ENCODE assay signal across 8 mouse cellular contexts in the genomic region with DNA sequence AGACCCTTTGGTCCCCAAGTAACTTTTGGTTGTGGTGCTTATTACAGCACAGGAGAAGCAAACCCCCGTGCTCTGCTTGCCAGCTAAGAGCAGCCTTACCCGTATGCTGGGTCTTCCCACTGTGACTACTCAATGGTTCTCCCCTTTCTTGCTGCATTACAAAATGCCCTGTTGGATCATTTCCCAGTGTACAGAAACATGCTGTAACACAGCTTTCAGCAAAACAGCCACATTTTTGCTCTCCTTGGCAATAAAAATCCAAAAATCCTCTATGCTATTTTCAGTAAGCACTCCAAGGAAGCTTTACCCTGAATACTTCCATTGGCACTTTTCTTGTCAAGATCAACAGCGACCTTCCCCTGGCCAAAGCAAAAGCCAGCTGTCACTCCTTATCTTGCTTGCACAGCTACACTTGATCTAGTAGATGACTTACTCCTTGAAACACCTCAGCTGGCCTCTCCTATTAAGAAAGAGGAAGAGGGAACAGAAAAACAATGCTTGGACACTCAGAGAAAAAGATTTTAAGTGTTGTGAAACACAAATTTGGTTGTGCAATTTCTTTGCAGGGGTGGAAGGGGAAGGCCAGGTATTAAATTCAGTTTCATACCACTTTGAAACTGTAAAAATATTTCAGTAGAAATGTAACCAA. TPM values are rescaled to one million over a fixed set of nuclear protein-coding genes. Genes with fewer than 3 reads are reported as not detected.
DNase-seq lines count a peak whose midpoint lies in the region; ATAC-seq and TF ChIP-seq lines count a peak whose summit lies in the region.

No protein-coding gene starts in this region.

- H3K27me3 ChIP-seq in midbrain, embryonic 10.5 days (ENCODE audit: low read depth, poor library complexity, severe bottlenecking): no peaks in the 10 kb centered on the region
- H3K27me3 ChIP-seq in midbrain, embryonic 11.5 days (ENCODE audit: control insufficient read depth, insufficient read depth, low read length): no peaks in the 10 kb centered on the region
- no peaks in the 10 kb centered on the region for H3K27me3 ChIP-seq in hindbrain, embryonic 12.5 days
- H3K27me3 ChIP-seq in liver, embryonic 15.5 days: no peaks in the 10 kb centered on the region
- H3K27me3 ChIP-seq in neural tube, embryonic 15.5 days (replicated peaks): no peaks in the 10 kb centered on the region

- TF ChIP-seq POLR2A in cortical plate, adult 2 months (IDR thresholded peaks at IDR 0.05; ENCODE audit: extremely low read depth, insufficient read depth, low read length): no peak

- no peak overlapping the region for H3K9ac ChIP-seq in midbrain, embryonic 11.5 days (ENCODE audit: low read length)
- H3K9ac ChIP-seq in hindbrain, embryonic 12.5 days: peak overlapping the region; percentile 49
- peak overlapping the region; percentile 81 for H3K9ac ChIP-seq in liver, embryonic 15.5 days
- H3K9ac ChIP-seq in neural tube, embryonic 15.5 days (replicated peaks): no peak overlapping the region

- H3K36me3 ChIP-seq in midbrain, embryonic 10.5 days: peaks cover 21% of the 10 kb centered on the region
- peaks cover 2% of the 10 kb centered on the region; the same call in 1 of the 2 replicates for H3K36me3 ChIP-seq in midbrain, embryonic 11.5 days (ENCODE audit: control insufficient read depth, insufficient read depth, low read length)
- peaks cover 11% of the 10 kb centered on the region for H3K36me3 ChIP-seq in hindbrain, embryonic 12.5 days
- H3K36me3 ChIP-seq in liver, embryonic 15.5 days (replicated peaks): peaks cover 20% of the 10 kb centered on the region
- H3K36me3 ChIP-seq in neural tube, embryonic 15.5 days: peaks cover 14% of the 10 kb centered on the region

- H3K4me3 ChIP-seq in midbrain, embryonic 10.5 days: peak overlapping the region; percentile 16; the same call in 1 of the 2 replicates
- no peak overlapping the region; the same call in 1 of the 2 replicates for H3K4me3 ChIP-seq in midbrain, embryonic 11.5 days (ENCODE audit: low read depth, low read length)
- peak overlapping the region; percentile 28 for H3K4me3 ChIP-seq in cortical plate, adult 2 months (ENCODE audit: insufficient read depth, low read length)
- no peak overlapping the region for H3K4me3 ChIP-seq in hindbrain, embryonic 12.5 days
- H3K4me3 ChIP-seq in liver, embryonic 15.5 days (replicated peaks): peak overlapping the region; percentile 75
- peak overlapping the region; percentile 8 for H3K4me3 ChIP-seq in neural tube, embryonic 15.5 days (replicated peaks)

- TF ChIP-seq CTCF in cortical plate, adult 2 months (IDR thresholded peaks at IDR 0.05; ENCODE audit: extremely low read depth, insufficient read depth, low read length): no peak

- no peaks in the 10 kb centered on the region for H3K9me3 ChIP-seq in midbrain, embryonic 10.5 days (replicated peaks)
- no peaks in the 10 kb centered on the region for H3K9me3 ChIP-seq in midbrain, embryonic 11.5 days (ENCODE audit: control insufficient read depth, low read length)
- H3K9me3 ChIP-seq in hindbrain, embryonic 12.5 days (replicated peaks): no peaks in the 10 kb centered on the region
- no peaks in the 10 kb centered on the region for H3K9me3 ChIP-seq in liver, embryonic 15.5 days (replicated peaks)
- no peaks in the 10 kb centered on the region for H3K9me3 ChIP-seq in neural tube, embryonic 15.5 days (replicated peaks)

- WGBS in midbrain, embryonic 10.5 days: 85% methylated on average over 3 of the region's 3 CpGs
- WGBS in midbrain, embryonic 11.5 days: 84% methylated on average over 3 of the region's 3 CpGs
- WGBS in hindbrain, embryonic 12.5 days: 73% methylated on average over 3 of the region's 3 CpGs
- 11% methylated on average over 3 of the region's 3 CpGs for WGBS in liver, embryonic 15.5 days (ENCODE audit: insufficient replicate concordance)
- 62% methylated on average over 3 of the region's 3 CpGs for WGBS in neural tube, embryonic 15.5 days

- H3K27ac ChIP-seq in midbrain, embryonic 10.5 days (replicated peaks): no peak overlapping the region
- no peak overlapping the region for H3K27ac ChIP-seq in midbrain, embryonic 11.5 days (ENCODE audit: low read depth, low read length)
- H3K27ac ChIP-seq in cortical plate, adult 2 months (ENCODE audit: insufficient read depth, low read length): no peak overlapping the region
- H3K27ac ChIP-seq in hindbrain, embryonic 12.5 days: no peak overlapping the region
- H3K27ac ChIP-seq in liver, embryonic 15.5 days (replicated peaks): peak overlapping the region; percentile 98
- no peak overlapping the region for H3K27ac ChIP-seq in neural tube, embryonic 15.5 days (replicated peaks)

- no peak for ATAC-seq in midbrain, embryonic 11.5 days (ENCODE audit: low FRiP score)
- ATAC-seq in hindbrain, embryonic 12.5 days (ENCODE audit: low FRiP score): no peak
- peak; percentile 53 for ATAC-seq in liver, embryonic 15.5 days (ENCODE audit: insufficient read depth)
- no peak for ATAC-seq in neural tube, embryonic 15.5 days (ENCODE audit: low FRiP score)

- no peak overlapping the region for H3K4me2 ChIP-seq in midbrain, embryonic 11.5 days
- H3K4me2 ChIP-seq in hindbrain, embryonic 12.5 days (replicated peaks): peak overlapping the region; percentile 56; the same call in 1 of the 2 replicates
- H3K4me2 ChIP-seq in liver, embryonic 15.5 days: peak overlapping the region; percentile 76
- peak overlapping the region; percentile 64 for H3K4me2 ChIP-seq in neural tube, embryonic 15.5 days

- H3K4me1 ChIP-seq in midbrain, embryonic 10.5 days: peaks cover 25% of the 10 kb centered on the region
- H3K4me1 ChIP-seq in midbrain, embryonic 11.5 days (ENCODE audit: control insufficient read depth, insufficient read depth, low read length): peaks cover 9% of the 10 kb centered on the region
- peaks cover 3% of the 10 kb centered on the region; the same call in 1 of the 2 replicates for H3K4me1 ChIP-seq in cortical plate, adult 2 months (ENCODE audit: control insufficient read depth, insufficient read depth, low read length)
- H3K4me1 ChIP-seq in hindbrain, embryonic 12.5 days: peaks cover 17% of the 10 kb centered on the region
- H3K4me1 ChIP-seq in liver, embryonic 15.5 days (replicated peaks): peaks cover 57% of the 10 kb centered on the region
- H3K4me1 ChIP-seq in neural tube, embryonic 15.5 days: peaks cover 31% of the 10 kb centered on the region

- no peak for DNase-seq in midbrain, embryonic 10.5 days (ENCODE audit: low spot score)
- no peak for DNase-seq in midbrain, embryonic 11.5 days (ENCODE audit: low spot score, missing footprints)
- DNase-seq in thymus, postnatal 10 days (ENCODE audit: low spot score in 2 of 2): no peak
- no peak for DNase-seq in cerebellum, postnatal 25 days

RNA-seq across cellular contexts. Expression of gene Rchy1, which starts 2.1 kb away (rescaled TPM):
- 58.0 and 64.7 TPM in 2 replicates for polyA plus RNA-seq in midbrain, embryonic 10.5 days (2016; fragmentation: Nextera tagmentation; extraction: Ambion mirVana)
- polyA plus RNA-seq in midbrain, embryonic 11.5 days (2014; fragmentation: Nextera tagmentation; extraction: Ambion mirVana): 40.9 and 45.6 TPM in 2 replicates
- 43.8 and 45.5 TPM in 2 replicates for polyA plus RNA-seq in cortical plate, adult 2 months (2012; rRNA removed)
- polyA plus RNA-seq in hindbrain, embryonic 12.5 days (2016; fragmentation: Nextera tagmentation; extraction: Ambion mirVana): 71.0 and 74.0 TPM in 2 replicates
- 32.0 and 34.1 TPM in 2 replicates for polyA plus RNA-seq in liver, embryonic 15.5 days (2015; fragmentation: Nextera tagmentation; extraction: Ambion mirVana)
- polyA plus RNA-seq in neural tube, embryonic 15.5 days (2015; fragmentation: Nextera tagmentation; extraction: Ambion mirVana): 91.8 and 92.1 TPM in 2 replicates

RNA-seq across cellular contexts. Expression of gene Odaph, which starts 26.5 kb away (rescaled TPM):
- polyA plus RNA-seq in midbrain, embryonic 10.5 days (2016; fragmentation: Nextera tagmentation; extraction: Ambion mirVana): not detected in 2 replicates
- not detected in 2 replicates for polyA plus RNA-seq in midbrain, embryonic 11.5 days (2014; fragmentation: Nextera tagmentation; extraction: Ambion mirVana)
- polyA plus RNA-seq in cortical plate, adult 2 months (2012; rRNA removed): not detected in 2 replicates
- polyA plus RNA-seq in hindbrain, embryonic 12.5 days (2016; fragmentation: Nextera tagmentation; extraction: Ambion mirVana): not detected in 2 replicates
- not detected in 2 replicates for polyA plus RNA-seq in liver, embryonic 15.5 days (2015; fragmentation: Nextera tagmentation; extraction: Ambion mirVana)
- polyA plus RNA-seq in neural tube, embryonic 15.5 days (2015; fragmentation: Nextera tagmentation; extraction: Ambion mirVana): 0.20 and 0.41 TPM in 2 replicates

Comparison
In these comparisons a context has a peak if more than half of its experiments do, and no peak if none do; other contexts are left out.
1. H3K4me3 ChIP-seq: peak in midbrain, embryonic 10.5 days (single experiment), cortical plate, adult 2 months (single experiment), liver, embryonic 15.5 days (single experiment) and neural tube, embryonic 15.5 days (single experiment); none in midbrain, embryonic 11.5 days (single experiment) and hindbrain, embryonic 12.5 days (single experiment).
2. H3K9ac ChIP-seq: peak in hindbrain, embryonic 12.5 days (single experiment) and liver, embryonic 15.5 days (single experiment); none in midbrain, embryonic 11.5 days (single experiment) and neural tube, embryonic 15.5 days (single experiment).